Mouse (Mus musculus): ENCODE results near the gene Grik4. TPM values are rescaled to one million over a fixed set of nuclear protein-coding genes. Genes with fewer than 3 reads are reported as not detected.

The Grik4 gene
- polyA plus RNA-seq, 1 experiment: 9.8 TPM

GRCm38 (mm10) chr9:42548981-42549380 is 395.3 kb downstream of the Grik4 start:
- no peak for TF ChIP-seq CTCF (IDR thresholded peaks at IDR 0.05; ENCODE audit: borderline replicate concordance, extremely low read depth, insufficient read depth, insufficient read length)
- no peak for TF ChIP-seq POLR2A (IDR thresholded peaks at IDR 0.05; ENCODE audit: borderline replicate concordance, extremely low read depth, insufficient read depth, insufficient read length, poor library complexity, severe bottlenecking)
- DNase-seq (ENCODE audit: low read depth): peak; percentile 69

- peak; percentile 55 for DNase-seq (ENCODE audit: low read depth)
- no peak for TF ChIP-seq CTCF (IDR thresholded peaks at IDR 0.05; ENCODE audit: borderline replicate concordance, extremely low read depth, insufficient read depth, insufficient read length)
- TF ChIP-seq POLR2A (IDR thresholded peaks at IDR 0.05; ENCODE audit: borderline replicate concordance, extremely low read depth, insufficient read depth, insufficient read length, poor library complexity, severe bottlenecking): no peak
Observed at GRCm38 (mm10) chr9:42544521-42544920, 399.8 kb downstream of the Grik4 start.

- TF ChIP-seq POLR2A (IDR thresholded peaks at IDR 0.05; ENCODE audit: borderline replicate concordance, extremely low read depth, insufficient read depth, insufficient read length, poor library complexity, severe bottlenecking) (no peak), CTCF (IDR thresholded peaks at IDR 0.05; ENCODE audit: borderline replicate concordance, extremely low read depth, insufficient read depth, insufficient read length) (no peak)
- DNase-seq (ENCODE audit: low read depth): no peak
Observed at GRCm38 (mm10) chr9:42533491-42533890, 410.8 kb downstream of the Grik4 start.

GRCm38 (mm10) chr9:42533041-42533440 is 411.3 kb downstream of the Grik4 start:
- TF ChIP-seq CTCF (IDR thresholded peaks at IDR 0.05; ENCODE audit: borderline replicate concordance, extremely low read depth, insufficient read depth, insufficient read length) (no peak), POLR2A (IDR thresholded peaks at IDR 0.05; ENCODE audit: borderline replicate concordance, extremely low read depth, insufficient read depth, insufficient read length, poor library complexity, severe bottlenecking) (no peak)
- peak; percentile 76 for DNase-seq (ENCODE audit: low read depth)

GRCm38 (mm10) chr9:42531951-42532350 is 412.3 kb downstream of the Grik4 start:
- TF ChIP-seq POLR2A (IDR thresholded peaks at IDR 0.05; ENCODE audit: borderline replicate concordance, extremely low read depth, insufficient read depth, insufficient read length, poor library complexity, severe bottlenecking): no peak
- no peak for TF ChIP-seq CTCF (IDR thresholded peaks at IDR 0.05; ENCODE audit: borderline replicate concordance, extremely low read depth, insufficient read depth, insufficient read length)
- DNase-seq (ENCODE audit: low read depth): no peak

- DNase-seq (ENCODE audit: low read depth): peak; percentile 85
- TF ChIP-seq CTCF (IDR thresholded peaks at IDR 0.05; ENCODE audit: borderline replicate concordance, extremely low read depth, insufficient read depth, insufficient read length) (no peak), POLR2A (IDR thresholded peaks at IDR 0.05; ENCODE audit: borderline replicate concordance, extremely low read depth, insufficient read depth, insufficient read length, poor library complexity, severe bottlenecking) (no peak)
Observed at GRCm38 (mm10) chr9:42530221-42531152, 413.8 kb downstream of the Grik4 start.

- TF ChIP-seq POLR2A (IDR thresholded peaks at IDR 0.05; ENCODE audit: borderline replicate concordance, extremely low read depth, insufficient read depth, insufficient read length, poor library complexity, severe bottlenecking) (no peak), CTCF (IDR thresholded peaks at IDR 0.05; ENCODE audit: borderline replicate concordance, extremely low read depth, insufficient read depth, insufficient read length) (no peak)
- DNase-seq (ENCODE audit: low read depth): peak; percentile 79
Observed at GRCm38 (mm10) chr9:42520587-42521084, 423.7 kb downstream of the Grik4 start.

- TF ChIP-seq CTCF (IDR thresholded peaks at IDR 0.05; ENCODE audit: borderline replicate concordance, extremely low read depth, insufficient read depth, insufficient read length): no peak
- no peak for TF ChIP-seq POLR2A (IDR thresholded peaks at IDR 0.05; ENCODE audit: borderline replicate concordance, extremely low read depth, insufficient read depth, insufficient read length, poor library complexity, severe bottlenecking)
- no peak for DNase-seq (ENCODE audit: low read depth)
Observed at GRCm38 (mm10) chr9:42518163-42518562, 426.1 kb downstream of the Grik4 start.

- peak; percentile 85 for DNase-seq (ENCODE audit: low read depth)
- TF ChIP-seq CTCF (IDR thresholded peaks at IDR 0.05; ENCODE audit: borderline replicate concordance, extremely low read depth, insufficient read depth, insufficient read length) (no peak), POLR2A (IDR thresholded peaks at IDR 0.05; ENCODE audit: borderline replicate concordance, extremely low read depth, insufficient read depth, insufficient read length, poor library complexity, severe bottlenecking) (no peak)
Observed at GRCm38 (mm10) chr9:42513159-42513558, 431.1 kb downstream of the Grik4 start.

- TF ChIP-seq CTCF (IDR thresholded peaks at IDR 0.05; ENCODE audit: borderline replicate concordance, extremely low read depth, insufficient read depth, insufficient read length) (no peak), POLR2A (IDR thresholded peaks at IDR 0.05; ENCODE audit: borderline replicate concordance, extremely low read depth, insufficient read depth, insufficient read length, poor library complexity, severe bottlenecking) (no peak)
- no peak for DNase-seq (ENCODE audit: low read depth)
Observed at GRCm38 (mm10) chr9:42512312-42512711, 432.0 kb downstream of the Grik4 start.

GRCm38 (mm10) chr9:42508235-42508634 is 436.1 kb downstream of the Grik4 start:
- TF ChIP-seq CTCF (IDR thresholded peaks at IDR 0.05; ENCODE audit: borderline replicate concordance, extremely low read depth, insufficient read depth, insufficient read length) (no peak), POLR2A (IDR thresholded peaks at IDR 0.05; ENCODE audit: borderline replicate concordance, extremely low read depth, insufficient read depth, insufficient read length, poor library complexity, severe bottlenecking) (no peak)
- DNase-seq (ENCODE audit: low read depth): no peak

All from brain, embryonic 14.5 days (tissue).